Mouse (Mus musculus) lung, postnatal 25 days (tissue): ENCODE results near the gene Angpt4.

ENCODE experiments used
- DNase-seq: peaks from one replicate; pipeline ENCODE4 v3.0.0; 2022; ENCODE audit warnings: low spot score

Angpt4 gene

GRCm38 (mm10) chr2:151962474-151962873 is 51.5 kb downstream of the Angpt4 start:
- peak; percentile 91 for DNase-seq

GRCm38 (mm10) chr2:151963319-151963718 is 52.3 kb downstream of the Angpt4 start:
- no peak for DNase-seq

DNA sequence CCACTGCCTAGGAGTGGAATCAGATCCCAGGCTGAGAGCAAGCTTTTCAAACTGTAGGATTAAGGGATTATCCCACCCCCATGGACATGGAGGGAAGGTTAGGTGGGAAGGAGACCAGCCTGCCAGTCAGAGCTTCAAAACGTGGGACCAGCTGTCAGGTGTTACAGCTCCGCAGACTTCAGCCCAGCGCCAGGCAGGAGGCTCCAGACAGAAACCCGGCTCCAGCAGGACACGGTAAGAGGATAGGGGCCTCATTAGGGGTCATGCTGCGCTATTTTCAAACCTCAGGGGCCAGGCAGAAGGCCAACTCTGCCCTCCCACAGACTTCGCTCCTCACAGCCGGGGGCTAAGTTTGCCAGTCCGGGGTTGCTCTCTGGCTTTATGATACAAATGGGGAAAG is 53.0 kb downstream of the Angpt4 start:
- no peak for DNase-seq

GRCm38 (mm10) chr2:151967176-151967750 is 56.3 kb downstream of the Angpt4 start:
- DNase-seq: no peak

DNA sequence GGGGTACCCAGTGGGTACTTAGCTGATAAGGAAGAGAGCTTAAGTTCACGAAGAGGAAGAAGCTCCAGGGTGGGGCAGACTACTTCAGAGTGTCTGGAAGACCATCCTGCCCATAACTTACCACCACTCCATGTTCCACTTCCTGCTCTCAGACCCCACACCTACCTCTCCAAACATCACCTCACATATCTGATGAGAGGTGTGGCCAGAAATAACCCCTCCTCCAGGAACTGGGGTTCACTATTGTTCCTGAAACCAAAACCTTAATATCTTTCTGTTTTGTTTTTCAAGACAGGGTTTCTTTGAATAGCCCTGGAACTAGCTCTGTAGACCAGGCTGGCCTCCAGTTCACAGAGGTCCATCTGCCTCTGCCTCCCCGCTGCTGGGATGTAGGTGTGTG is 56.8 kb downstream of the Angpt4 start:
- DNase-seq: no peak

GRCm38 (mm10) chr2:151968451-151968850 is 57.4 kb downstream of the Angpt4 start:
- DNase-seq: no peak

DNA sequence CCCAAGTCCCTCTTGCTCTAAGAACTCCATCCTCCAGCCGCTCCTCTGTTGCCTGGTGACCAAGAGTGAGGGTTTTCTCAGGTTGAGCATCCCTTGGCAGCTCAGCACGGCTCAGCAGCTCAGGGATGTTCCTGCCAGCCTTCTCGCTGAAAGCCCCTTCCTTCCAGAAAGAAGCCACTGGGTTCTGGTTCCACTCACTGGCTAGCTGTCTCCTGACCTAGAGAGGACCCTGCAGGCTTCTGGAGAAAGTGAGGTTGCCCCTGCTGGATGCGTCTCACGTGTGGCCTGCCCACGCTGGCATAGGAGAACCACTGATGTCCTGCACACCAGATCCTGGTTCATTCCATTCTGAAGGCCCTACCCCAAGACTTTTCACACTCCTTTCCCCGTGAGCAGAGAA is 58.0 kb downstream of the Angpt4 start:
- no peak for DNase-seq

- DNase-seq: no peak
These were observed 58.4 kb downstream of the Angpt4 start for GRCm38 (mm10) chr2:151969396-151969795.

GRCm38 (mm10) chr2:151970191-151971172 is 59.5 kb downstream of the Angpt4 start:
- DNase-seq: peak; percentile 95

DNA sequence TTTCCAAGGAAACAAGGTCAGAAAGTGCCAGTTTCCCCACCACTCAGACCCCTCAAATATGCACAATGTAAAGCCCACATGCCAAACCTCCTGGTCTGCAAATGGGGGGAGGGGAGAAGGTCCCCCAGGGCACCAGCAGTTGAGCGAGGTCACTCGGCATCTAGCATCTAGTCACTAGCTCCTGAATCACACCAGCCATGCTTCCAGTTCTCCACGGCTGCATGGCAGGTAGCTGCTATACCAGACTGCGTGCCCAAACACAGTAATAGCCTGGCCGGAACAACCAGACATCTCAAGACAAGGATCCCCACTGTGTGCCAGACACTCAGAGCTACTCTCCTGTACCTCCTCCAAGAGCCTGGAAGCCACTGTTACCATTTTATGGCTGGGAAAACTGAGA is 60.7 kb downstream of the Angpt4 start:
- DNase-seq: no peak

DNA sequence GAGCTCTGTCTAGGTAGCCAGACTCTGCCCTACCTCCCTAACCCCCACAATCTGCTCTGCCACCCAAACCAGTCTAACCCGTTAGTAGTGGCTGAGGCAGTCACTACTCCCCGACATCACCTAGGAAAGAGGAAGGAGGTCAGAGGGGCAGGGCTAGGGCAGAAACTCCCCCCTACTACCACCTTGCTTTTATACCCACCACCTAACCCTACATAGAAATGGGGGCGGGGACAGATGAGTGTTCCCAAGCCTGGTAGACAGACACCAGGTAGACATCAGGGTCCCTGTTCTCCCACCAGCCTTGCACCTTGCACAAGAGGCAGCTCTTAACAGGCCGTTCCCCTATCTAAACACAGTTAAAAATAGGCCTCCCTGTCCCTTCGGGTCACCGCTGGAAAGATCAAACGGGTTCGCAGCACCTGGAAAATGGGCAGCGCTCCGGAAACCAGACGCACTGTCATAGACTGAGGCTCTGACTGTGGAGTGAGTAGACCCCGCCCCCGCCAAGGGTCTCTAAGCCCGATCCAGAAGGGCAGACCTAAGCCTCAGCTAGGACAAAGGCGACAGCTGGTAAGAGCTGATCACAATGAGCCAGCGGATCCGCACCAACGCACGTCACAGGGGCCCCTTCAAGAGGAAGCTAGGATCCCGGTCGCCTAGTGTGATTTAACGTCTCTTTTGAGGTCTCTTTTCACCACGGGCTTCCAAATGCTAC is 62.0 kb downstream of the Angpt4 start:
- DNase-seq: peak; percentile 56

GRCm38 (mm10) chr2:151973595-151974562 is 62.9 kb downstream of the Angpt4 start:
- peak; percentile 87 for DNase-seq

- DNase-seq: no peak
These were observed 64.3 kb downstream of the Angpt4 start for GRCm38 (mm10) chr2:151975295-151975694.

DNA sequence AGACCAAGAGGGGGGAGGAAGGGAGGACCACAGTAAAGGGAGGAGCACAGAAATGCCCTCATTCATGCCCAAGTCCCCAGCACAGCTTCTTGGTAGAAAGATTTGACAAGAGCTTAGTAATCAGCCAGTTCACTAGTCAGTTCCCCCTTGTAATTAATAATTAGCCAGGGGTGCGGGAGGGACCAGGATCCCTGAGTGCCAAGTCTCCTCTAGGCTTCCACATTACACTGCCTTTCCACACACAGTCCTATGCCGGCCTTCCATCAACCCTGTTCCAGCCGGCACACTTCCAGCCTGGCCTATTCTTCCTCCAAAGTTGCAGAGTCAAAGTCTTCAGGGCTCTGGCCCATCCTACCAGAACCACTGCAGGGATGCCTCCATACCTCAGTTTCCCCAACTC is 65.1 kb downstream of the Angpt4 start:
- peak; percentile 43 for DNase-seq

- DNase-seq: peak; percentile 56
These were observed 66.9 kb downstream of the Angpt4 start for GRCm38 (mm10) chr2:151977689-151978440.

GRCm38 (mm10) chr2:151978494-151978893 is 67.5 kb downstream of the Angpt4 start:
- DNase-seq: no peak

GRCm38 (mm10) chr2:151979470-151980354 is 68.7 kb downstream of the Angpt4 start, which contains the start of gene Fam110a:
Fam110a (minus strand) TSS chr2:151980219.
- DNase-seq: peak; percentile 95

- DNase-seq: no peak
These were observed 69.3 kb downstream of the Angpt4 start for GRCm38 (mm10) chr2:151980355-151980693.

GRCm38 (mm10) chr2:151981268-151981667 is 70.3 kb downstream of the Angpt4 start:
- no peak for DNase-seq

DNA sequence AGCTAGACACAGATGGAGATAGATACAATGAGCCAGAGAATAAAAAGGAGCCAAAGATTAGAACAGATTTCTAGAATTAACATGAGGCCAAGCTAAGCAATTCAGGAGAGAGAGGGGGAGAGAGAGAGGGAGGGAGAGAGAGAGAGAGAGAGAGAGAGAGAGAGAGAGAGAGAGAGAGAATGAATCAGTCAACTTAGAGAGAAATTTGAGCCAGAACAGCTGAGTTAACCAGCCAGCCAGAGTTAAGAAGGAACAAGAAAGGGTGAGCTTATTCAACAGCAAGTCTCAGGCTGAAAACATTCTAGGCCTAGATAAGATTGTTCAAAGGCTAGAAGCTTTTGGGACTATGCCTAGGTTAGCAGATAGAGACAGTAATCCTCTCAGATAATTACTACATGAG is 71.5 kb downstream of the Angpt4 start:
- no peak for DNase-seq
